Comparison of ENCODE assay signal across 8 mouse cellular contexts in genomic region chr8:12477449-12478401, GRCm38 (mm10).
A peak's percentile ranks its signal among the peaks of the same experiment; 100 is the strongest.
DNase-seq lines count a peak whose midpoint lies in the region; ATAC-seq and TF ChIP-seq lines count a peak whose summit lies in the region.

No protein-coding gene starts in this region.

- H3K4me2 ChIP-seq in kidney, postnatal 0 days (ENCODE audit: low read length), result peak overlapping the region; percentile 47
- peak overlapping the region; percentile 55 for H3K4me2 ChIP-seq in hindbrain, embryonic 12.5 days (replicated peaks)
- peak overlapping the region; percentile 57 for H3K4me2 ChIP-seq in neural tube, embryonic 12.5 days (replicated peaks)

- DNase-seq in kidney, postnatal 0 days (ENCODE audit: low spot score), result no peak
- DNase-seq in kidney, postnatal 14 days, result no peak
- DNase-seq in embryo, embryonic 10 days (ENCODE audit: low spot score), result peak; percentile 59
- no peak for DNase-seq in cerebellum, adult 18-20 months
- no peak for DNase-seq in kidney, adult 8-10 months
- DNase-seq in urinary bladder, adult 2 months (ENCODE audit: low spot score), result no peak

- H3K36me3 ChIP-seq in kidney, postnatal 0 days (ENCODE audit: insufficient read depth, low read length), result no peaks in the 10 kb centered on the region
- no peaks in the 10 kb centered on the region for H3K36me3 ChIP-seq in hindbrain, embryonic 12.5 days
- H3K36me3 ChIP-seq in neural tube, embryonic 12.5 days, result no peaks in the 10 kb centered on the region

- WGBS in kidney, postnatal 0 days, result 10% methylated on average over 39 of the region's 39 CpGs
- 7% methylated on average over 39 of the region's 39 CpGs for WGBS in hindbrain, embryonic 12.5 days
- 9% methylated on average over 39 of the region's 39 CpGs for WGBS in neural tube, embryonic 12.5 days

- H3K9ac ChIP-seq in kidney, postnatal 0 days (ENCODE audit: low read depth, low read length), result no peak overlapping the region
- peak overlapping the region; percentile 28; the same call in 1 of the 2 replicates for H3K9ac ChIP-seq in hindbrain, embryonic 12.5 days
- H3K9ac ChIP-seq in neural tube, embryonic 12.5 days, result no peak overlapping the region

- ATAC-seq in kidney, postnatal 0 days (replicated peaks; ENCODE audit: low FRiP score, low read depth), result no peak
- ATAC-seq in hindbrain, embryonic 12.5 days (ENCODE audit: low FRiP score), result peak; percentile 65
- ATAC-seq in neural tube, embryonic 12.5 days (ENCODE audit: low FRiP score, low read depth), result peak; percentile 51; the same call in 1 of the 2 replicates

- H3K4me3 ChIP-seq in kidney, postnatal 0 days (replicated peaks; ENCODE audit: low read depth, low read length), result peak overlapping the region; percentile 24
- H3K4me3 ChIP-seq in hindbrain, embryonic 12.5 days, result peak overlapping the region; percentile 21
- peak overlapping the region; percentile 23; the same call in 1 of the 2 replicates for H3K4me3 ChIP-seq in neural tube, embryonic 12.5 days

- no peak overlapping the region for H3K27ac ChIP-seq in kidney, postnatal 0 days
- H3K27ac ChIP-seq in hindbrain, embryonic 12.5 days, result 0 out of 2 replicates have a peak overlapping the region, but pooled peaks have one; percentile 52
- H3K27ac ChIP-seq in neural tube, embryonic 12.5 days, result no peak overlapping the region

- H3K27me3 ChIP-seq in kidney, postnatal 0 days (ENCODE audit: insufficient read depth, low read length), result peaks cover 33% of the 10 kb centered on the region
- peaks cover 51% of the 10 kb centered on the region for H3K27me3 ChIP-seq in hindbrain, embryonic 12.5 days
- H3K27me3 ChIP-seq in neural tube, embryonic 12.5 days (replicated peaks), result peaks cover 26% of the 10 kb centered on the region

- no peaks in the 10 kb centered on the region; the same call in 1 of the 2 replicates for H3K4me1 ChIP-seq in kidney, postnatal 0 days (replicated peaks; ENCODE audit: insufficient read depth, low read length)
- peaks cover 36% of the 10 kb centered on the region for H3K4me1 ChIP-seq in hindbrain, embryonic 12.5 days
- H3K4me1 ChIP-seq in neural tube, embryonic 12.5 days, result peaks cover 30% of the 10 kb centered on the region

- no peaks in the 10 kb centered on the region for H3K9me3 ChIP-seq in kidney, postnatal 0 days (replicated peaks; ENCODE audit: low read length)
- no peaks in the 10 kb centered on the region for H3K9me3 ChIP-seq in hindbrain, embryonic 12.5 days (replicated peaks)
- H3K9me3 ChIP-seq in neural tube, embryonic 12.5 days, result no peaks in the 10 kb centered on the region

- no peak for TF ChIP-seq CTCF in kidney, postnatal 0 days (IDR thresholded peaks at IDR 0.05; ENCODE audit: low read depth)
